Mouse (Mus musculus) heart, adult 18-20 months (tissue): ENCODE measurements around the gene Gdf1. TPM values are rescaled to one million over a fixed set of nuclear protein-coding genes. Genes with fewer than 3 reads are reported as not detected.

Source experiments
- DNase-seq, 2 experiments: peaks; one replicate each; pipeline ENCODE4 v3.0.0; 2021 to 2022; ENCODE audit warnings: mixed read lengths in 1 of 2
- total RNA-seq, 2 experiments: library from RNA; stranded (reverse); gene quantifications; 2 replicates each; pipeline ENCODE4 v1.2.3; 2021

Gene Gdf1
- total RNA-seq, 2 experiments from 2014 or later = 0.28 TPM; not detected in 1

DNA sequence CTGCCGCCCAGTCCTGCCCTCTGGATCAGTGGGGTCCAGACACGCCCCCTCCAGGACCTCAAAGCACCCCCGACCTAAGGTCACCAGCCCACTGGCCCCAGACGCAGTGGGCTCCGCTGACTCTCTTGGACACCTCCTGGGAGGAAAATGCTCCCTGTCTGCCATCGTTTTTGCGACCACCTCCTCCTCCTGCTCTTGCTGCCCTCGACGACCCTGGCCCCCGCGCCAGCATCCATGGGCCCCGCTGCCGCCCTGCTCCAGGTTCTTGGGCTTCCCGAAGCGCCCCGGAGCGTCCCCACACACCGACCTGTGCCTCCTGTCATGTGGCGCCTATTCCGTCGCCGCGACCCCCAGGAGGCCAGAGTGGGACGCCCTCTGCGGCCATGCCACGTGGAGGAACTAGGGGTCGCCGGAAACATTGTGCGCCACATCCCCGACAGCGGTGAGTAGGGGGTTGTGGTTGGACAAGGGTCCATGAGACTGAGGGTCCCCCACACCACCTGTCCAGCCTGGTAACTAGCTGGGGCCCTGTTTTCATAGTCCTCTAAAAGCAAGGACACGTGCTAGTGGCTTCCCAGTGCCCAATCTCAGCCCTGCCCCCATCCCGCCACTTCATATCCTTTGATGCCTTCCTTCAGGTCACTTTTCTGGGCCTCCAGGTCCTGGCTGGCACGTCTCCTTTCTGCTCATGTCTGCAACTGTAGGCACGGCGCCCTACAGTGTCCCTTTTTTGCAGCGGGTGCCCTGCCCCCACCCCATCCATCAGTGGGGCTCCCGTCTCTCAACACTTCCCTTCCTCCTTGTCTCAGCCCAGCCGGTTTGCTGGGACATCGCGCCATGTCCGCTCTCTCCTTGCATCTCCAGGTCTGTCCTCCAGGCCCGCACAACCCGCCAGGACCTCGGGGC, 471 bp downstream of the Gdf1 start:
- no peak for DNase-seq

DNA sequence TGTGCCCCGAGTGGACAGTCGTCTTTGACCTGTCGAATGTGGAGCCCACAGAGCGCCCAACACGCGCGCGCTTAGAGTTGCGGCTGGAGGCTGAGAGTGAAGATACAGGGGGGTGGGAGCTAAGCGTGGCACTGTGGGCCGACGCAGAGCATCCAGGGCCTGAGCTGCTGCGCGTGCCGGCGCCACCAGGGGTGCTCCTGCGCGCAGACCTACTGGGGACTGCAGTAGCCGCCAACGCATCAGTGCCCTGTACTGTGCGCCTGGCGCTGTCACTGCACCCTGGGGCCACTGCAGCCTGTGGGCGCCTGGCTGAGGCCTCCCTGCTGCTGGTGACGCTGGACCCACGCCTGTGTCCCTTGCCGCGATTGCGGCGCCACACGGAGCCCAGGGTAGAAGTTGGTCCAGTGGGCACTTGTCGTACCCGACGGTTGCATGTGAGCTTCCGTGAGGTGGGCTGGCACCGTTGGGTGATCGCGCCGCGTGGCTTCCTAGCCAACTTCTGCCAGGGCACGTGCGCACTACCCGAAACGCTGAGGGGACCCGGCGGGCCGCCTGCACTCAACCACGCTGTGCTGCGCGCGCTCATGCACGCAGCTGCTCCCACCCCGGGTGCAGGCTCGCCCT, 1.2 kb downstream of the Gdf1 start:
- DNase-seq = no peak

DNA sequence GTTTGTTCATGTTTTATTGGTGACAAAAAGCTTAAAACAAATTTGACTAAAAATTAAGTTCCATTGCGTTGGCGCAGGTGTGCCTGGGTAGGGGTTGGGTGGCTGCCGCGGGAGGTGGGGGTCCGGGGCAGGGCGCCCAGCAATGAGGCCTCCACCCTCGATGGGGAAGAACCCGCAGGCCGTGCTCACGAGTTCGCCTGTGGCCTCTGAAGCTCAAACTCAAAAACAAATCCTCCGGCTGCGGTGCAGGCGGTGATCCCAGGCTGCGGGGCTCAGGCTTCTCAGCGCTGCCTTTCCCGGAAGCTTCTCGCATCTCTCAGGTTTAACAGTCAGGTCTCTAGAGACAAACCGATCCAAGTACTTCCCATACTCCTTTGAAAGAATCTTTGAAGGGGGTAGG, 1.9 kb downstream of the Gdf1 start:
- DNase-seq = no peak

DNA sequence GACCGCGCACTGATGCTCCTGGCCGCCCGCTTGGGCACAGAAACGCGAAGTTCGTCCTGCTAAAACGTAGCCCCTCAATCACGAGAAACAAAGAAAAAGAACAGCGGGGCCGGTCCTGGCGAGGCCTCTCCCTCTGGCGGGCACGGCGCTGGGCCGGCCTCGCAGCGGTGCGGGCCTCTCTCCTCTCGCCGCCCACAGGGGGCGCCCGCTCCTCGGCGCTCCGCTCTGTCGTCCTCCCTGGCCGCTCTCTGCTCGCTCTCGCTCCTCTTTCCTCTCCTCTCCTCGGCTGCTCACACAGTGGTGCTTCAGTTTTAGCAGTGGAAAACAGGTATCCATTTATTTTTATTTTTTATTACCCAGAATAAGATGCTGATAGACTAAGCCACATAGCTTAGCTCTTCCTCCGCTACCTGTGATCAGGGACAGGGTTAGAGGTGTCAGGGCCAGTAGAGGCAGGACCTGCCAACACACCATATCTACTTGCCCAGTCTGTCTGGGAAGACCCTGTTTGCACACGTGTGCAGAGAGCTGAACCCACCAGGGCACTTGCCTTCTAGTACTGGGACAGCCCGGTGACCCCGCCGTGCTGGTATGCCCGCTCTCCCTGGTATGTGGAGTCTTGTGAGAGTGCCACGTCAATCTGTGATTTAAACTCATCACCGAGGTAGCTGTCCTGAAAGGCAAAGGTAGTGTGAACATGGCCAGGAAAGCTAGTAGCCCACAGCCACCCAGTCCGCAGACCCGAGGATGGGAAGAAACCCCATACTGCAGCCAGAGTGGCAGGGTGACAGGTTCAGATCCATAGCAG, 2.7 kb downstream of the Gdf1 start:
- peak; percentile 41 to 60 for DNase-seq

DNA sequence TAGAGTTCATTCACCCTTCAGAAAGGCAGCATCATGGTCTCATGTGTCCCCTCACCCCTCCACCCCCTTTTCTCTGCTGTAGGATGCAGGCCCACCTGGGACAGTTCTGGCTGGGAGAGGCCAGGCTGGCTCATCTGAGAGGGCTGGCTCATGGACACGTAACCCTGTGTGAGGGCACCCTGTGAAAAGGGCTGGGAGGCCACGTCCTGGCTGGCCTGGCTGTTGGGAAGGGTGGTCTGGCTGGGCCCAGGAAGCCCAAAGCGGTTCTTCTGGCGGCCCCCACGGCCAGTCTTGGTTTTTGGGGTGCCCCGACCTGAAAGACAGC, 3.2 kb downstream of the Gdf1 start:
- no peak for DNase-seq

DNA sequence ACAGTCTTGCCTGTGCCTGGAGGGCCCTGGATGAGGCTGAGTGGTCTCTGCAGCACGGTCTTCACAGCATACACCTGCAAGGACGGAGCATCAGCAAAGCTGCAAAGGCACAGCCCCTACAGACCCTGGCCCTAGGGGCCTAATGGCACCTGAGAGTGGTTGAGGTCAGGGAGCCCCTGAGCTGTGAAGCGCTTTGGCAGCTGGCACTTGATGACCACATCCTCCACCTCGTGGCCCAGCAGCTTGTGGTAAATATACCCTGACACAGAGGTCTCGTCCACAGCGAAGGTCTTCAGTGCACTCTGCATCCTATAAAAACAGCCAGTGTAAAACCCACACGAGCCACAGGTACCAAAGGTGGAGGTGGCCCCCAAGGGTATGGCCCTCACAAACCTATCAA, 9.3 kb downstream of the Gdf1 start:
- DNase-seq = no peak

DNA sequence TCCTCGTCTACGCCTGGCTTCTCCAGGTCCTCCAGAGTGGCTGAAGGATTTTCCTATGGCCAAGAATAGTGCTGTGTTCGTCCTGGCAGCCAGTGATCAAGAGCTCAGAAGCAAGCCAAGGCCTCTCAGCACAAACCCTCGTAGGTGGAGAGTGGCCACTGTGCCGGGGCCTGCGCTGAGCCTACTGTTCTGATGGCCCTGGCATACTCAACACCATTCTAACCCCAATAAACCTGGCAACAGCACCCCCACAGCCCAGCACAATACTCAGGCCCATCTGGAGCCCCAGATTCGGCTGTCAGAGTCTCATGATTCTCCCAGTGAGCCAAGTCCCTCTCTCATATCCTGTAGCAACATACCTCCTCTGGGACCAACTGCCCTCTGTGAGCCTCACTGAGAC, 11.0 kb downstream of the Gdf1 start:
- no peak for DNase-seq

DNA sequence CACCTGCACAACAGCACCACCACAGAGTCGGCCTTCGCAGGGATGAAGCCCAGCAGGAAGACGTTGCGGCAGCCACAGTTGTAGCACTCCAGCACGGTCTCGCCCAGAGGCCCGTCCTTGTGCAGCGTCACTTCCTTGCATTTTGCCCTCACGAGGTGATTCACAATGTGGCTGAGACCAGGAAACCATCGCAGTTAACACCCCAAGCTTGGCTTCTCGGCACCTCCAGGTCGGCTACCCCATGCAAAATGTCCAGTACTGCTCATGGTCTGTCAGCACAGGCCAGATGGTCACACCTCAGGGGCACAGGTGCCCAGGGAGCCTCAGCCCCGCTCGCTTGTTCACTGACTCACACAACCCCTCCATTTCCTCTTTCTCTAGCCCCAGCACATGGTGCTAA, 12.4 kb downstream of the Gdf1 start:
- no peak for DNase-seq

DNA sequence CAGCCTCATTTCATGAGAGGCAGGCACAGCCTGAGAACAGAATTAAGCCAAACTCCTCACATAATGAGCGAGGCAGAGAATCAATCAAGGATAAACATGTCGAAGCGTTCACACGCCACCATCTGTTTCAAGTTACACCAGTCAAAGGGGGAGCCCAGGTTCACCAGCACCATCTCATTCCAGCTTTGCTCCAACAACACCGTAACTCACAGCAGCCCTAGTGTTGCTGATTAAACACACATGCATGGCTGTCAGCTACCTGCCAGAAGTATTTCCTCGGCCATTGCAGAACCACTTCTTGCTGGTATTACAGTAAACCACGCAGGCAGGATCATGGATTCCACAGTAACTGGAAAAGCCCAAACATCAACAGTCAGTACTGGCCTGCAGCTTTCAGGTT, 13.5 kb downstream of the Gdf1 start:
- no peak for DNase-seq

DNA sequence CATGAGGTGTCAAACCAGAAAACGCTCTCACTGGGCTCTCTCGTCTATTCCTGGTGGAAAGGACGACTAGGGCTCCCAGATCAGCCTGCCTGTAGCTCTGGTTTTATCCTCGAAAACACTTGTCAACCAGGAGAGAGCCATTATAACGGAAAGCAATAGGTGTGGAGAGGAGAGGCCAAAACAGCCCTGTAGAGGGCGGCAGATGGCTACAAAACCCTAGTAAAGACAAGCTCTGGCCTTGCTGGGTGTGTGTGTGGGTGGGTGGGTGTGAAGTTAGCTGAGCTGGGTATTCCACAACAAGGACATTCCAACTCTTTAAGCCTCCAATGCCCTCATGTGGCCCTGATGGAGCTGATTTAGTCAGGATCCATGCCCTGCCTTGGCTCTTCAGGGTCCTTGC, 14.1 kb downstream of the Gdf1 start:
- DNase-seq = peak in 1 of 2 experiments; percentile 55

DNA sequence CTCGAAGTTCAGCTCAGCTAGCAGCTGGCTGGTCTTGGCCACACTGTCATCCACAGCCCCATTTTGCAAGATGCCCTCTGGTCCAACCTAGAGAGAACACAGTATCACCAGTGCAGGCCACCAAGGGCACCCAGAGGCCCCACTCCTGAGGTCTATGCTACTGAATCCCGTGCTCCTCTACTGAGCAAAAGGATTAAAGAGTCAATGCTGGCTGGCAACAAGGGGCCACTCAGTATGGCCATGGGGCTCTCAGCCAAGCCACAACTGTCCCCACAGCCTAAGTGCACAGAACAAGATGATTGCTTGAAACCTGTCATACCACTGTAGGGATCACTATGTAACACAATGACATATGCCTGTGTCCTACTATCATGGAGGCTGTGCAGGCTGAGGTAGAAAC, 14.7 kb downstream of the Gdf1 start:
- DNase-seq = no peak

DNA sequence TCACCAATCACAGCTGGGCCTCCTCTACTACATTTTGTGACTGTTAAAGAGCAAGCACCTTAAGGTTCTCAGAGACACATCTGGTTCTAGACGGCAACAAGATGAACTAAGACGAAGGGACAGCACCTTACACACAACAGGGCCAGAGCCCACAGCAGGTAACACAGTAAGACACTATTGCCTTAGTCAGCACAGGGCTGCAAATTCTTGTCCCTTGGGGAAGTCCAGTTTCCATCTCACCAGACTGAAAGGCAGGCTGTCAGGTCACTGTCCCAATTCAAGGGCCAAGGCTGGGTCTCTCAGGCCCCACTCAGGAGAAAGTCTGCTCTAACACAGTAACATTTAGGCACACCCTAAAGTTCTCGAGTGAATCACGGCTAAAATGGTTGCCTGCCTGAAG, 17.8 kb downstream of the Gdf1 start:
- DNase-seq = no peak

DNA sequence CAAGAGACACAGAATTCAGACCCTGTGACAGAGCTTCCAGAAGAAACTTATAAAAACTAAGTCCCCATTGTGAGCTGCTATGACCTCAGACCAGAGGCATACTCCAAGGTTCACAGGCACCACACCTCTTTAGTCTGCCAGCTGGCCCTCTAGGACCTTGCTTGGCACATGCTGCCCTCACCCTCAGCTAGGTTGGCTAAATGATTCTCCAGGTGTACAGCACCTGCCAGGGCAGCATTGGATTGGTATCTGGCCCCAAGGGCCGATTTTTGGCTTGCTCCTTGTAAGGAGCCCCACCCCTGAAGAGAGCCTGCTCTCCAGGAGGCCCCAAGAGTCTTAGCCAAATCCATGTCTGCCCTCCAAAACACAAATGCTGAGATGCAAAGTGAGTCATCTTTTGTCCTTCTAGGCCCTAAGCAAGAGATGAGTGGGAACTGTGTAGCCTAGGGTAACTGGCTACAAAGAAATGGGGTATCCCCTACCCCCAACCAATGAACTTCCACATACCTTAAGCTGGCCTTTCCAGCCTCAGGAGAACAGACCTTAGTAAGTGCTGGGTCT, 18.3 kb downstream of the Gdf1 start:
- no peak for DNase-seq

DNA sequence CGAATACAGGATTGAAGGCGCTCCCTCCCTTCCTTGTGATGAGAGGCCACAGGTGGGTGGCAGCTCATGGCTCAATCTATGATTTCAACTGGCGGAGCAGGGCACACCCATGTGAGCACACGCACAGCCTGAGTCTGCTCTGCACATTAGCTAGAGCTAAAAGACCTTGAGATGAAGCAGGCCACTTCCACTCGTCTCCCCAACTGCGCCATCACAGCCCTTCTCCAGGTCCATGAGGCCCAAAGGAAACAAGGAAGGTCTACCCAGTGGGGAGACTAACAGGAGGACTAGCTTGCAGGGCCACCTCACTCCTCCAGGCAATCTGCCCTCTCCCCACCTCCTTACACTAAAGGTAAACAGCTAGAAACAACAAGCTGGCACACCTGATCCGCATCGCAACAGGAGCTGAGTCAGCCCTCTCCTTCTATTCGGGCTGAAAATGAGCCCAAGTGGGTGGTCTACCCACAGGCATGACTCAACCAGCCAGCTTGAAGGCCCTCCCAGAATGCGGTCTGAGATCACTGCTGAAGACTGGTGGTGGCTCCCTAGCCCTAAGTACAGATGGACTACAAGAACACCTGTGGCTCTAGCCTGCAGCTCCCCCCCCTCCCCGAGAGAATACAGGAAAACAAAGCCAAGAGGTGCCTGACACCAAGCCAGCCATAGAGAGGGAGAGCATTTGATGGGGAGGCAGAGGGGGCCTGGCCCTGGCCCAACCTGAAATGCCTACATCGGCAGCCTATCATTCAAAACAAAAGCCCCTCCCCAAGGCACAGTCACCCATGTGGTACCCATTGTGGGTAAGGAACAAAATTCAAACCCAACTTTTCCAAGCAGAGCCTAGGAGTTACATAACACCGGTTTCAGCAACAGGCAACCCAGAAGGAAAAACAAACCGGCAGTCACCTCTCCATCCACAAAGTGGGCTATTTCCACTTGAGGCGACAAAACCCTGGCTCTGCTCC, 21.7 kb downstream of the Gdf1 start:
- DNase-seq = no peak

DNA sequence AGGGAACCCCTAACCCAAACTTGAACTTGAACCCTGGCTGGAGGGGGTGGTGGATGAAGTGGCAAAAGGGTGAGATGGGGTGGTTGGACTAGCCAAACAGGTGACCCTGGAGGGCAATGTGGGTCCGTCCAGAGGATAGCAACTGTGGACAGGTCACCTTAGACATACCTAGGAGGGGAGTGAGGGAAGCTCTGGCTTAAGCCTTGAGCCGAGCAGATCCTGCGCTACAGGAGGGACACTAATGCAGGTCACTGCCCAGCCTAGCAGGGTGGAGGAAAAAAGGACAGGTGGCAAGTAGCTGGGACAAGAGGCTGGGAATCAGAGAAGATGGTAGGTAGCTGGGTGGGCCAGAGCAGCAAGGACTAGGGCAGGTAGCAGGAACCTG, 22.4 kb downstream of the Gdf1 start:
- DNase-seq = no peak

DNA sequence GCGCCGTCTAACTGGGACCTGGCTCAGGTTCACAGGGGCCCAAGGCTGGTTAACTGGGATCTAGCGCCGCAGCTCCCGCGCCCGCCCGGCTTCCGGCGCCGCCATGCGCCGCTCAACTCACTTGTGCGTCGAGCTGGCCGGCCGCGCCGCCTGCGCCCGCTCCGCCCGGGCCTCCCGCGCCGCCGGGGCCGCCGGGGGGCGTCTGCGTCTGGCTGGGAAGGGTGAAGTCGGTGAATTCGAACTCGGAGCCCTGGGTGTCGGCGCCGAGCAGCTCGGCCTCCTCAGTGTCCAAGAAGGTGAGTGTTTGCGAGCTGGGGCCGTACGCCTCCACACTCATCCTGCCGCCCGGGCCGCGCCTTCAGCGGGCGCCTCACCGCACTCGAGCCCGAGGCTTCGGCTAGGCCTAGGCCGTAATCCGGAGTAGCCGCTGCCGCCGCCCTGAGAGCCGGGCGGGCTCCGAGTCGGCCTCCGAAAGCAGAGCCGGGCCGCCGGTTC, 23.1 kb downstream of the Gdf1 start:
- peak in 1 of 2 experiments; percentile 44 for DNase-seq

DNA sequence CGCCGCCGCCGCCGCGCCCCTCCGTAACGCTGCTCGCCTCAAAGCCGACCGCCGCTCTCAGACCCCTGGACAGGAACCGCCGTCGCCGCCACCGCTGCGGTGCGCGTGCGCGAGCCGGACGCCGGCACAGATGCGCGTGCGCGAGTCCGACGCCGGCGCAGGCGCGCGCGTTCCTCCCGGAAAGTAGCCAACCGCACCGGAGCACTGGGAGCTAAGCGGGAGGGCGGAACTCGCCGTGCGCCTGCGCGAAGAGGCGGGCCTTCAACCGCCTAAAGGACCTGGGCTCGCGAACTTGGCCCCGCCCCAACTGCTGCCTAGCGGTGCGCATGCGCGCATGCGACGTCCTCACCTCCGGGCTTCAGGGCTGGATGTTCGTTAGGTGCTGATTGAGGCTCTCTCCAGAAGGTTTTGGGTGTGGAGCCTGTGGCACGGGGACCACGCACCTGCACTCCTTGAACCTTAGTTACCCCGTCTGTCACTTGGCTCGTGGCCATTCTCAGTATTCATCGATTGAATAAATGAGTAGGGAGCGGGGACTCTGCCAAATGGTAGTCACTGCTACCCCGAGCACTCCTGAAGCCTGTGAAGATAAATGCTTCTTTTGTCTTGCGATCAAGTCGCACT, 23.7 kb downstream of the Gdf1 start, which contains the start of gene Upf1:
Gene Upf1, minus strand, starts transcription at position 85 of the 624 bp plus-strand sequence.
- peak; percentile 99 for DNase-seq

DNA sequence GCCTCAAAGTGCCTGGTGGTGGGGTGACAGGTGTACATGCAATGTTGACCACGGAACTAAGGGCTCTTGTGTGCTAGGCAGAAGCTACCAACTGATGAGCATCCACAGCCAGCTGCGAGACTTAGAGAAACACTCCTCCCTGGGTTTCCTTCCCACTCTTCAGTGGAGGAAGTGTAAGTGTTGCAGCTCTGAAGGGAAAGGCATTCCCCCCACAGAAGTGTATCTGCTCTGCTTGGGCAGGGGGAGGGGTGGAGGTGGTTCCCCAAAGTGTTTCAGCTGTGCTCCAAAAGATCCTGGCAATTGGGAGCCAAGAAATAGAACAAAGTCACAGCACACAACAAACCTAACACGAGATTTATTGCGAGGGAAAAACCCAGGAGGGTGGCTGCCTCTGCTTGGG, 24.4 kb downstream of the Gdf1 start:
- no peak for DNase-seq

DNA sequence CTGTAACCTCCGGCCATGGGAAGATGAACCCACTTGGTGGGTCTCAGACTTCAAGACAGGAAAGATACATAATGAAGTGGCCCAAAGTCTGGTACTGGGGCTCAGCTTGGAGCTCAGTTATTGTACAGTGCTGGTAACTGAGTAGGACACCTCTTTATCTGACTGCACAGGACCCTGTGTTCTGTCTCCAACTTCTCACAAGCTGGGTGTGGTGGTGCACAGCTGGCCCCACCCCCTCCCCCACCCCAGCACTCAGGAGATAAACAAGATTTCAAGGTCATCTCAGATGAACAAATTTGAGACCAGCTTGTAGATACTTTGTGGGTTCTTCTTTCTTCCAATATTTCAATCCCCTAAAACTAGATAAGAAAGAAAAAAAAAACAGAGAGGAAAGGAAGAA, 26.5 kb downstream of the Gdf1 start:
- no peak for DNase-seq

DNA sequence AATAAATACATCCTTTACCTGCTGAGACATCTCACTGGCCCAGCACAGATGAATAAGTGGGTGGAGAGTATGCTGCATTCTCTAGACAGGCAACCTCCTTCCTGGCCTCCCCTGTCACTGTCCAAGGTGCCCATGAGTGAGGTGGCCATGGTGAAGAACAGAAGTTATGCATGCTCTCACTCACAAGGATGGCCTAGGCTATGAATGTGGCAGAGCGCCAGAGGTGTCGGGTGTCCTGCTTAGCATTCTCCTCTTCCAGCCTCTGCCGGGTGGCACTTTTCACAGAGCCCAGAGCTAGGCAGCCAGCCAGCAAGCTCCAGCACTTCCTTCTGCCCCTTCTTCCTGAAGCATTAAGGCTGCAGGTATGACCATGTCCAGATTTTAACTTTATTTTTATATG, 29.8 kb downstream of the Gdf1 start:
- DNase-seq = no peak

DNA sequence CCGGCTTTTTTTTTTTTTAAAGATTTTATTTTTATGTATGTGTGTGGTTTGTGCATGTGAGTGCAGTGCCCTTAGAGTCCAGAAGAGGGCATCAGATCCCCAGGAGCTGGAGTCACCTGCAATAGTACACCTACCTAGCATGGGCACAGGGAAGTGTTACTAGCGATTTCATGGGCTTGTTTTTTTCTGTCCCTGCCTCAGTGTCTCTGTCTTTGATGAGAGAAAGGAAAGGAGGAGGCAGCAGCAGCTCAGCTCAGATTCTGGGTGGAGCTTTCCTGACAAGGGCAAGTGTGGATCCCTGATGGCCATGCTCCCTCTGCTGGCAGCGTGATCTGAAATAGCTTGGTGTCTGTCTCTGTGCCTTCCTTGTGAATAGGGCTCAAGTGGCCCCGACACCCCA, 31.2 kb downstream of the Gdf1 start:
- DNase-seq = no peak
